Mouse (Mus musculus): ENCODE measurements around the gene AU022252.

Gene AU022252

DNA sequence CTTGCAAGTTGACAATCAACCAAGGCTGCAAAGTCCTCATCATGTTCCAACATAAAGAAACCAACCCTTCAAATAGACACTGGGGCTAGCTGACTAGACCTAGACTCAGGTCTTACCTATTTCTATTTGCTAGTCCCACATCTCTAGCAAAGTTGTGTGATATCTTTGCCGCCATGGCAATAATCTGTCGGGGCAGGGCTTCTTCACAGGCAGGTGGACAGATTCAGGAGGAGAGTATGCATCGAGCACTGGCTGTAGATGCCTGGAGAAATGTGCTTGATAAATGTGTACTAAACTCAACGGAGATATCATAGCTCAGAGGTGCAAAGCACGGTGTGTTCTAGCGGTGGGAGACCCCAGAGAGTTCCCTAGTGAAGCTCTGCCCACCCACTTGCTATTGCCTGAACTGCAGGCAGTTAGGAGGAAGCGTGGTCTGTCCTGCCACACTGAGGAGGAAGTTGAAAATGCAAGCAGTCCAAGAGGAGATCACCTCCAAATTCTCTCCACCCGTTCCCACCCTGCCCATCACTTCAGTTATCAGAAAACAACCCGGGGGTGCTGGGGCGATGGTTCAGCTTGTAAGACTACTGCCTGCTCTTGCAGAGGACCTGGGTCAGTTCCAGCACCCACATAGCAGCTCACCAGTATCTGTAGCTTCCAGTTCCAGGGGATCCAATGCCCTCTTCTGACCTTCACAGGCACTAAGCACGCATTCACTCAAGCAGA, 44.3 kb downstream of the AU022252 start:
- no peak for DNase-seq (ENCODE audit: low spot score in 2 of 2)

DNA sequence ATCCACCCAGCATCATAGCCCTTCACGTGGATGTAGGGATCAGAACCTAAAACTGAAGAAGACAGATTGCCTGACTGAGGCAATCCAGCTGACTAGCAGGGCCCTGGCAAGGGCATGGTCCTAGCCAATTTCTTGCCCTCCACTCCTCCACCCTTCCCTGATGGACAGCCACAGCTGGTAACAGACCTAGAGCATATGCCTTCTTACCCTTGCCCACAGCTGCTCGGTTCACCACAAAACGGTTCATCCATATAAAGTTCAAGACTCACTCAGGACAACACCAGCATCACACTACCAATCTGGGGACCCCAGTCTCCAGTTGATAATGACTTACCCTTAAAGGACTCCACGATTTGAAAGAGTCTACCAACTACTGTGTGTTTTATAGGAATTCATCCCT, 46.7 kb downstream of the AU022252 start:
- no peak for DNase-seq (ENCODE audit: low spot score in 2 of 2)

DNA sequence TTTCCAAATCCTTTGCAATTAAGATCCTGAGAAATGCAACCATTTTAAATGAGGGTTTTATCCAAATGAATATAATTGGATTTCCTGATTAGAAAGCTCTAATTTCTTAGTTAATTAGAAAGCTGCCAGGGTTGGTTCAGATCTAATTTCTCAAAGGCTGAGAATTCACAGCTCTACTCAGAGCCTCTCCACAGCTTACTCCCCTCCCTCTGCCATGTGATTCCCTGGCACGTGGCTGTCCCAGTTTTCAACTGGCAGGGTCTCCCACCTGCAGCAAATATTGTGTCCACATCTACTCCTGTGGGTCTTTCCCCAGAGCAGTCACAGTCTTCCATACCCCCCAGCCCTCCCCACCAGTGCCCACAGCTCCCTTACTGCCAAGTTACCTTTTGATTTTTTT, 49.0 kb downstream of the AU022252 start:
- no peak for DNase-seq (ENCODE audit: low spot score in 2 of 2)

DNA sequence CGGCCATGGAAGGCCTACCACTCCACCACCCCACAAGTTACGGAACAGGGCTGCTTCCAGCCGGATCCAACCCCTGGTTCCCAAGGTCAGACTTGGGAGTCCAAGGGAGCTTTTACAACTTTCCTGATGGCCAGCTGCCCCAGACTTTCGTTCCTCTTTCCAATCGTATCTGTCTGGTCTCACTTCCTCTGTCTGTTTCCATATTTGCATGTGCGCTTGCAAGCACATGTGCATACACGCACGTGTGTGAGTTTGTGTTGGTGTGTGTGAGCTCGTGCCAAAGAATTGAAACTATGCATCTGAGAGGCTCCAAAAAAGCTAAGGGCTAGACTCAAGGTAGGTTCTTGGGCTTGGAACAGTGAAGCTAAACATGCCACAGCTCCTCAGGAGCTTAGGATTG, 51.1 kb downstream of the AU022252 start:
- no peak for DNase-seq (ENCODE audit: low spot score in 2 of 2)

DNA sequence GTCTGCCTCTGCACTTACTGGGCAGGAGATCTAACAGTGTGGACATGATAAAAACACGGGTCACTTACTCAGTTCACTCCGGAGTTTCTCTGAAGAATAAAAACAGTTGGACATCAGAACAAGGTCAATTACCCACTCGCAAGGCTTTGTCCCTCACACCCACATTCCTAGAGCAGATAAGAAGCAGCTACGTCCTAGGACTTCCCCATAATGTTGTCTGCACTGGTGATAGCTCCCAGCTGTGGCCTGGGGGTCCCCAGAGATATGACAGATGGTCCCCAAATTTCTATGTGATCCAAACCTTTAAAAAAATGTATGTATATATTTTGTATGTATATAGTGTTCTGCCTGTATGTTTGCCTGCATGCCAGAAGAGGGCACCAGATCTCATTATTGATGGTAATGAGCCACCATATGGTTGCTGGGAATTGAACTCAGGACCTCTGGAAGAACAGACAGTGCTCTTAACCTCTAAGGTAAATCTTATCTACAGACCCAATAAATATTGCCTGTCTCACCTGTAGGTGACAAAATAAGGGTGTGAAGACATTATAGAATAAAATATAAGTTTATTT, 52.3 kb downstream of the AU022252 start:
- DNase-seq (ENCODE audit: low spot score in 2 of 2) = no peak

DNA sequence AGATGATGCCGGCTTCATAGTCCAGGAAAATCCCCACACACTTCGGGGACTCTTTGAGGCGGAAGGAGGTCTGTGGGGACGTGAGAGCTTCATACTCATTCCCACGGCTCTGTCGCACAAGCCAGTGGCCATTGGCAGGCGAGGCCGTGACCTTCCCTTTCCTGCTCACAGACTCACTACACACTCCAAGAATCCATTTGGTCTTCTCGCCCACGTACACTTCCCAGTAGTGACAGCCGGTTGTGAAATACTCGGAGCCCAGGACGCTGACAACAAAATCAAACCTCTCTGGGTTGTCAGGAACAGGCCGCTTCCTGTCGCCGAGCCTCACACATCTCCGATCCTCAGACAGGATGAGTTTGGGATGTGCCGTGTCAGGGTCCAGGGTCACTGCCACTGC, 54.2 kb downstream of the AU022252 start:
- no peak for DNase-seq (ENCODE audit: low spot score in 2 of 2)

DNA sequence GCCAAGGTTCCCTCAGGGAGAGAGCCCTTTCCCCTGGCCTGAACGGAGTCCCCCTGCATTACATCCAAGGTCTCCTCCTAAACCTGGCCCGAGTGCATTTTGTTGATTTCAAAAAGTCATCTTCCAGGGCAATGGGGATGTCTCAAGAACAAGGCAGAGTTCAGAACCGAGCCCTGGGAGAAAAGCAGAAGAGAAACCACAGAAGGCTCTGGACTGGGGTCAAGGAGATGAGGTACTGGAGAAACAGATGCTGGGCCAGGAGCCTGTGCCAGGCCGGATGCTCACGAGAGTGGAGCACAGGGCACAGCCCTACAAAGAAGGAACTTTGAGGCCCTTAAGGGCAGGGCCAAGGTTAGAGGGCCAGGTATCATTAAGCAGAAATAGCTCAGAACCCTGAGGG, 54.8 kb downstream of the AU022252 start:
- no peak for DNase-seq (ENCODE audit: low spot score in 2 of 2)

DNA sequence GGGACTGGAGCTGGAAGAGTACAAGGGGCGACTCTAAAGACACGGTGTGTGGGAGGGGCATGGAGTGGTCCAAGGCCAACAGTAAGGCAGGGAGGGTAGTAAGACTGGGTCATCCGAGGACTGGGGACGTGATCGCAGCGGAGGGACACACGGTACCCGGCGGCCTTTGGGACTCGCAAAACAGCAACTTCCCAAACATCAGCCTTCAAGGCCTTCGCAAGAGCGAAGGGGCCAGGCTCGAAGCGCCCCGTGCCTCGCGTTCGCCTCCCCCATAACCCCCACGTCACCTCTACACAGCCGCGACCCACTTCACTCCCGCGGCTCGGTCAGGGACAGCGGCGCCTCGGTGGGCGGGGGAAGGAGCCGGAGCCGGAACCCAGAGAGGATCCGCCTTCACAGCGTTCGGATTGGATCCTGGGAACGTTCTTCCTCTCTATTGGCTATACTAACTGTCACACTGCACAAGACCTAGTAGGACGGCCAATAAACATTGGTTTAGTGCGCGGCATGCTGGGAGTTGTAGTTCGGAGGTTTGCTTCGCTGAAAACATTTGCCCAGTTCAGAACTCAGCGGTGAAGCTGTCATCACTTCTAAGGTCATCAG, 58.6 kb downstream of the AU022252 start, which contains the start of gene Zfp691:
Zfp691 (minus strand) TSS at position 345 of the 603 bp plus-strand sequence.
- DNase-seq (ENCODE audit: low spot score in 2 of 2) = peak; percentile 96 to 97

DNA sequence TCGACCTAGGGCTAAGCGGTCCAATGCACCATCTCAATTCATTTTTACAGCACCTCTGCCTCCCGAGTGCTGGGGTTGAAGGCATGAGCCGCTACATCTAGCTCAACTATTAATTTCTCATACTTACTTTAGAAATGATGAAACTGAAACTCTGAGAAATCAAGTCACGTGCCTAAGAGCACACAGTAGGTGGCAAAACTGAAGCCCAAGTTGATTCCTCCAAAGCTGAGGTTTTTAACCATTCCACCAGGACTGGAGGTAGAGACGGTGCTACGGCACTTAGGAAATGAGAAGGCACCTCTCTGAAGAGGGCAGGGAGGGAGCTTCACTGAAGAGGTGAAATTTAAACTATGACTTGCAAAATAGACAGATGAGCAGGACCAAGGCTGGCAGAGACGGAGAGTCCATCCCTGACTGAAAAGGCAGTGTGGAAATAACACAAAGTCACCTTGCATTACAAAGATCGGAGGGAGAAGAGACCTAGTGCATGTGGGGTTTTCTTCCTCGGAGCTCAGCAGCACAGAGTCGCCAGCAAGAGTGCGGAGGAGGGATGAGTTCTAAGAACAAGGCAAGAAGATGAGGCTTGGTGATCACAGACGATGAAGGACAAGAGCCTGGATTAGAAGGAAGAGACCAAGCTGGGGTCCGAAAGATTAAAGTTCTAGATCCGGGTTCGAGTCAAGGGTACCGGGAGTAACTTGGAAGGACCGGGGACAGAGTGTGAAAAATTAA, 59.4 kb downstream of the AU022252 start:
- peak in 1 of 2 experiments; percentile 38 for DNase-seq (ENCODE audit: low spot score in 2 of 2)

DNA sequence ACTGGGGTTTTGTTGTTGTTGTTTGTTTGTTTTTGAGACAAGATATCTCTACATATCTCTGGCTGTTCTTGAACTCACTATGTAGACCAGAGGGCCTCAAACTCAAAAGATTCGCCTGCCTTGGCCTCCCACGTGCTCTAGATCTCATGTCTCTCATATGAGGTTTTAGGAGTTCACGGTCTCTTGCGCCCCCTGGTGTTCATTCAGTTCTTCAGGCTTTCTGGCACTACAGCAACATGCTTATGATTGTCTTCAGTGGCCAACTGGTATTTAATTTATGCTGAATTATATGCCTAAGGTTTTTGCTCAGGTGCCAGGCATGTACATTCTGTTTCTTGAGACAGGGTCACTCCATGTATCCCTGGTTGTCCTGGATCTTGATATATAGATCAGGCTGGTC, 64.8 kb downstream of the AU022252 start:
- peak; percentile 49 to 92 for DNase-seq (ENCODE audit: low spot score in 2 of 2)

DNA sequence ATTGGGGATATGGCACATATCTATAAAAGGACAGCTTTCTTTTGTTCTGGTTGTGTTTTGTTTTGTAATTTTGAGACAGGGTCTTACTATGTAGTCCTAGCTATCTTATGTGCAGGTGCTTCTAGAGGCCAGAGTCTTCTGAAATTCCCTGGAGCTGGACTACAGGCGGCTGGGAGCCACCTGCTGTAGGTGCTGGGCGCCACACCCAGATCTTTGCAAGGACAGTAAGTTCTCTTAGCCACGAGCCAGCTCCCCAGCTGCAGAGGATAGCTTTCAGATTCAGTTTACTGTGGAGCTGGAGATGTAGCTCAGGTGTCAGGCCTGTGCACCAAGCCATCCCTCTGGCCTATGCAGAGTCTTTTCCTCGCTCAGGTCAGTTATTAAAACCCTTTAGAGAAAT, 65.4 kb downstream of the AU022252 start:
- no peak for DNase-seq (ENCODE audit: low spot score in 2 of 2)

DNA sequence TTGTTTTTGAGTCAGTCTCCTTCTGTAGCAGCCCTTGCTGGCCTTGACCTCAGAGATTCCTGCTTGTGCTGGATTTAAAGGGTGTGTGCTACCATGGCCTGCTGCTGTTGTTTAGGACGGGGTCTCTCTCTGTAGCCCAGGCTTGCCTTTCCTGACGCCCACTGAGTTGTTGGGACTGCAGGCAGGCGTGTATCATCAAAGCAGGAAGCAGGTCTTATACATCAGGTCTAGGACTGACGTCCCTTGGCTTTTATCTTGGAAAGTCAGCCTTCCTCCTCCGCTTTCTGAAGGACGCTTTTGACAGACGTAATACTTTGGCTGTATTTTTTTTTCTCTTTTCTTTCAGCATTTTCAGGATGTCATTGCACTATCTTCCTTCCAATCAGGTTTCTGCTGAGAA, 66.6 kb downstream of the AU022252 start:
- no peak for DNase-seq (ENCODE audit: low spot score in 2 of 2)

DNA sequence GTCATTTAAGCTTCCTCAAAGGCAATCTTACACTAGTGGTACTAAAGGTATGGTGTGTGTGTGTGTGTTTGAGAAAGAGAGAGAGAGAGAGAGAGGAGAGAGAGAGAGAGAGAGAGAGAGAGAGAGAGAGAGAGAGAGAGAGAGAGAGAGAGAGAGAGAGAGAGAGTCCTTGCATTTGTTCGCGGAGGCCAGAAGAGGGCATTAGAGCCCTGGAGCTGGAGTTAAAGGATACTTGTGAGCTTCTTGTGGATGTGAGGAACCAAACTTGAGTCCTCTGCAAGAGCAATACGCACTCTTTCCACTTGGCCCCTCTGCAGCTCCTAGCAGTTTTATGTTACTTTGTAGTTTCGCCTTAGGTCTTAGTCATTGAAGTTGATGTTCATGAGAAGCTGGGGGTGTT, 69.5 kb downstream of the AU022252 start:
- DNase-seq (ENCODE audit: low spot score in 2 of 2) = no peak

DNA sequence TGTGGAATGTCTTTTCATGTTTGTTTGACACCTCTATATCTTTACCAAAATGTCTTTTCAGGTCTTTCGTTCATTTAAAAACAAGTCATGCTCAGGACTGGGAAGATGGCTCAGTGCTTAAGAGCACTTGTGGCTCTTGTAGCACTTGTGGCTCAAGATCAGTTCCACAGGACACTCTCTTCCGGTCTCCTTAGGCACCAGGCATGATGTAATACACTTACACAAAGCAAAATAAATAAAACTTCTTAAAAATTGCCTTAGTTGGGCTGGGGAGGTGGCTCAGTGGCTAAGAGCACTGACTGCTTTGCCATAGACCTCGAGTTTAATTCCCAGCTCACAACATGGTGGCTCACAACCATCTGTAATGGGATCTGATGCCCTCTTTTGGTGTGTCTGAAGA, 71.2 kb downstream of the AU022252 start:
- DNase-seq (ENCODE audit: low spot score in 2 of 2) = no peak

DNA sequence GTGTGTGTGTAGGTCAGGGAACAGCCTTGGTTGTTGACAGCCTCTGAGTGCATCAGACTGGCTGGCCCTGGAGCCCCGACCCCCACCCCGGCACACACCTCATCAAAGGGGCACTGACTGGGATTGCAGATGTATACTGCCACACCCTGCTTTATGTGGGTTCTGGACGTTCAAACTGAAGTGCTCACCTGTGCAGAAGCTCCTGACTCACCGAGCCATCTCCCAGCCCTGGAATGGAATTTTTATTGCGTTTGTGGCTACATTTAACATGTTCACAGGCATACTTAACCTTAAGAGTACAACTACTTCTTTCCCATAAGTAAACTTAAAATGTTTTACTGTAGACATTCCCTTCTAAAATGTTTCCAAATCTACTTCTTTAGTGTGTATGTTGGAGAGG, 74.6 kb downstream of the AU022252 start:
- no peak for DNase-seq (ENCODE audit: low spot score in 2 of 2)

DNA sequence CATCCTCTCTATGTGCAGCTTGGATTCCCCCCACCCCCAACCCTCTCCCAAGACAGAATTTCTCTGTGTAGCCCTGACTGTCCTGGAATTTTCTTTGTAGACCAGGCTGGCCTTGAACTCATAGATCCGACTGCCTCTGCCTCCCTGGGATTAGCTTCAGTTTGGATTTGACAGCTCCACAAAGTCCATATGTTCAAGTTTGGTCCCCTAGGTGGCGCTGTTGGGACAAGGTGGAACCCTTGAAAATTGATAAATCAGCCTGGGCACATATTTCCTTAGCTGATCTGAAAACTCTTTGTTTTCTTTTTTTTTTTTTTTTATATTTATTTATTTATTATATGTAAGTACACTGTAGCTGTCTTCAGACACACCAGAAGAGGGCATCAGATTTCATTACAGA, 75.3 kb downstream of the AU022252 start:
- peak in 1 of 2 experiments; percentile 55 for DNase-seq (ENCODE audit: low spot score in 2 of 2)

Data from left cerebral cortex, adult 9 months (tissue).